Mouse (Mus musculus): ENCODE results near the gene Stat3.

The Stat3 gene

DNA sequence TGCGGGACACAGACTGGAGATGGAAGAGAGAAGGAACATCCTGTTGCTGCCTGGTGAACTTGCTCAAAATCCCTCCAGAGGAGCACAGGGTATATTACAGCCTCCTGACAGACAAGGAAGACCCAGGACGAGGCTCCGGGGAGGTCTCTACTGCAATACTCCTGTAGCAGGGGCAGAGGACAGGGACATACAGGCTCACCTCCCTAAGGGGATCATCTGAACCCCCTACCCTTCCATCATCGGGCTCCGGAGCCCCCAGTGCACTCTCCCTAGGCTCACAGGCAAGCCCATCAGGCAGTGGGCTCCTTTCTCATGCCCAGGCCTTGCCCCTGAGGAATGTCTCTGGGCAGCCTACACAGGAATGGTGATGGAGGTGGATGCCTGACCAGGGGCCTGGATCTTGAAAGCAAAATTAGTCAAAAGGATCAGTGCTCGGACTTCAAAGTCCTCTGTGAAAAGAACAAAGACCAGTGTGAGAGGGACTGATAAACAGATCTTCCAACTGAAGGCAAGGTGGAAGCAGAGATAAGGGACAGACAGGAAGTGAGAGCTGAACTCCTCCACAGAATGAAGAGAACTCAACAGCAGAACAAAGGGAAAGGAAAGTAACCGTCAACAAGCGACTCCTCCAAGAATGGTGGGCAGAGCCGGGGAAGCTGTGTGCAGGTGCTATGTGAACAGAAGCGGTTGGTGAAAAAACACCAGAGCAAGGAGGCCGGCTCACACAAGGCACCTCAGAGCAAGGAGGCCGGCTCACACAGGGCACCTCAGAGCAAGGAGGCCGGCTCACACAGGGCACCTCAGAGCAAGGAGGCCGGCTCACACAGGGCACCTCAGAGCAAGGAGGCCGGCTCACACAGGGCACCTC lies 47.9 kb downstream of the Stat3 start:
- no peak for DNase-seq (ENCODE audit: low read depth, low spot score)

DNA sequence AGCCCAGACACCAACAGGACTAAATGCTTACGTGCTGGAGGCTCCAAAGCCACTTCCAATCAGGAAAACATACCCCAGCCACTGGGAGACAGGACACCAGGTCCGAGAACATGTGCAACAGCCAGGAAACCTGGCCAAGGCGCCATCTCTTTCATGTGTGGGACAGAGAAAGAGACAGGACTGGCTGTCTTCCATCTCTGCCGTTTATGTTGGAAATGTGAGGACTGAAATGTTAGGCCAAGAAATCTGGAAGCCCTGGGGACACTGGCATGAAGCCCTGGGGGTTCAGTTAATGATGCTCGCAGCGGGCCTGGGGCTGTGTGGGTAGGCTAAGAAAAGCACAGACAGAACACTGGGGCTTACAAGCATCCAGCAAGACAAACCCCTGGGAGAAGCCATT lies 48.9 kb downstream of the Stat3 start:
- no peak for DNase-seq (ENCODE audit: low read depth, low spot score)

DNA sequence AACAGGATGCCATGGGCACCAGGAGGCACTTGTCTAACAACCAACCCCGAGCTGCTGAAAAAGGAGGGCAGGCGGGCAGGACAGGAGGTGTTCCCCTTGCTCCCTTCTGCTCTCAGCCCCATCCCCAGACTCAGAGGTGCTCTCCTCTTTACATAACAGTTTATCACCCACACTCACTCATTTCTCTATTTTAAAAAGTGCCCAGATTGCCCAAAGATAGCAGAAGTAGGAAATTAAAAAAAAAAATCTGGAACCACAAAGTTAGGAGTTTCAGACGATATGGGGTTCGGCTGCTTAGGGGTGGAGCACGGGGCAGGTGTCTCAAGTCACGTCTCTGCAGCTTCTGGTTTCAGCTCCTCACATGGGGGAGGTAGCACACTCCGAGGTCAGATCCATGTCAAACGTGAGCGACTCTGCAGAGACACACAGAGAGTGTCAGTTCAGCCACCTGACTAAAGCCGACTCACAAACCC lies 51.0 kb downstream of the Stat3 start:
- no peak for DNase-seq (ENCODE audit: low read depth, low spot score)

DNA sequence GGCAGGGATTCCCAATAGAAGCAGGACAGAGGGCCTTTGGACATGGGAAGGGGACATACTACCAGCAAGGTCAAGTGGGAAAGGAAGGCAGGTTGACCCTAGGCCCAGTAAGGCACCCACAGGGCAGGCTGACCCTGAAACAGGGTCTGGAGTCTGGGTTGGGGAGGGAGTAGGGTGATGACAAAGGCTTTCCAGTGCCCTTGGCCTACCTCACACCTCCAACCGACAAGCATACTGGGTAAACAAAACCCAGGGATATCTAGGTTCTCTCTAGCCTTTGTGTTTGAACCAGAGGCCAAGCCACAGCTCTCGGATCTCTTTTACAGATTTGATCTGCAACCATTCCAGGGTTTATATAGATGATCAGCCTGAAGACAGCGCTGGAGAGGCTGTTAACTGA lies 51.6 kb downstream of the Stat3 start:
- no peak for DNase-seq (ENCODE audit: low read depth, low spot score)

DNA sequence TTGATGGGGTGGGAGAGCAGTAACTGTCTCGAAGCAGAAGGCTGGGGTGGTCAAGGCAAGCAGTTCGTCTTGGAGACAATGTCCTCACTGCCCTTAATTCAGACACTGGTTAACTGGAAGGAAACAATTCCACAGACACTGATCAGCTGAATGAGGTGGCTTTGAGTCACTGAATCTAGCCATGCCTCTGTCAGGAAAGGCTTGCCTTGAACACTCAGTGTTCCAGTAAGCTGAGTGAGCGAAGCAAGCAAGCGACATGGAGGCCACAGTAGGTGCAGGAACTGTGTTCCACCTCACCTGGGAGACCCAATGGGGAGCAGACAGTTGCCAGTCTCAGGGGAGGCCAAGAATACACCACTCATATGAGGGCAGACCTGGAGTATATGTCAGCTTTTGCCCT lies 52.1 kb downstream of the Stat3 start:
- DNase-seq (ENCODE audit: low read depth, low spot score): no peak

DNA sequence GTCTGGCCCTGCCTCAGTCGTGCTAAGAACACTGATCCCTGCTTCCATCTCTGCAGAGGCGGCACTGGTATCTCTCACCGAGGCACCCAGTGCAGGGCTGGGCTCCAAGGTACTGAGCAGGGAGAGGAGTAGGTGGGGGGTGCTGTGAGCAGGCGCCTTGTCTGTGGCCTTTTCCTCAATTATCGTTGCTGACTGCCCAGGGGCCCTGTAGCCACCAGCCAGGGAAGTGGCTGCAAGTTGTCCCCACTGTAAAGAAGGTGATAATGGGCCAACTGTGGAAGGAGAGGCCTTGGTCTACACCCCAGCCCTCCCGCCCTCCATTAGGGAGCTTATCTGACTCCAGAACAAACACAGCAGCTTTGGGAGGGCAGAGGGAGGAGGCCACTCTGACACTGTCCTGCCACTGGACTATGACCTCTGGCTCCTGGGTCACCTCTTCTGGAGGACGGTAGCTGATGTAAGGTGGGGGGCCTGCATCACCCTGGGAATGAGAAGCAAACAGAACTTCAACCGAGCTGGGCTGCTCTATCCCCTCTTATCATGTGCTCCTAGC lies 53.1 kb downstream of the Stat3 start:
- DNase-seq (ENCODE audit: low read depth, low spot score): no peak

DNA sequence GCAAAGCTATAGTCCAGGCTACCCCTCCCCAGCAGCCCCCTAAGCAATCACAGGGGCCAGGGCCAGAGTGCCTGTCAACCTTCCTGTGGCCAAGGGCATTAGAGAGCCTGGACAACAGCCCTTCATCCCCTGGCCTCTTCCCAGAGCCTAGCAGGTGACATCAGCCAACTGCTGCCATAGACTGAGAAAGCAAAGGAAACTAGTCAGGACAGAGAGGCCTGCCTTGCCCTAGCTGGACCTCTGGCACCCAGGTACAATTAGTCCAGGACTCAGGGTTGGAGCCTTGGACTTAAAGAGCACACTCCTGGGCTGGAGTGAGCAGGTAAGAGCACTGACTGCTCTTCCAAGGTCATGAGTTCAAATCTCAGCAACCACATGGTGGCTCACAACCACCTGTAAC lies 53.9 kb downstream of the Stat3 start:
- DNase-seq (ENCODE audit: low read depth, low spot score): no peak

DNA sequence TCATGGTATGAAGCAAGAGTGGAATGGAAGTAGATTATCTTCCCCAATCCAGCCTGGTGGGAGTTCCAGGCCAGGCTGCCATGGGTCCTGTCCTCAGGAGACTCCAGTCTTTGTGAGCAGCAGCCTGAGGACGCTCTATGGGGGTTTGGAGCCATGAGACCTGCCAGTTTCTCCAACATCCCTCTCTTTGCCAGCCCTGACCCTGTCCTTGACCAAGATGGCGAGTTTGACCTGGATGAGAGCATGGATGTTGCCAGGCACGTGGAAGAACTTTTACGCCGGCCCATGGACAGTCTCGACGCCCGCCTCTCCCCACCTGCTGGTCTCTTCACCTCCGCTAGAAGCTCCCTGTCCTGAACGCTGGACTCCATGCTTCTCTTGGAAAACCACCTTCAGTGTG lies 55.7 kb downstream of the Stat3 start:
- no peak for DNase-seq (ENCODE audit: low read depth, low spot score)

DNA sequence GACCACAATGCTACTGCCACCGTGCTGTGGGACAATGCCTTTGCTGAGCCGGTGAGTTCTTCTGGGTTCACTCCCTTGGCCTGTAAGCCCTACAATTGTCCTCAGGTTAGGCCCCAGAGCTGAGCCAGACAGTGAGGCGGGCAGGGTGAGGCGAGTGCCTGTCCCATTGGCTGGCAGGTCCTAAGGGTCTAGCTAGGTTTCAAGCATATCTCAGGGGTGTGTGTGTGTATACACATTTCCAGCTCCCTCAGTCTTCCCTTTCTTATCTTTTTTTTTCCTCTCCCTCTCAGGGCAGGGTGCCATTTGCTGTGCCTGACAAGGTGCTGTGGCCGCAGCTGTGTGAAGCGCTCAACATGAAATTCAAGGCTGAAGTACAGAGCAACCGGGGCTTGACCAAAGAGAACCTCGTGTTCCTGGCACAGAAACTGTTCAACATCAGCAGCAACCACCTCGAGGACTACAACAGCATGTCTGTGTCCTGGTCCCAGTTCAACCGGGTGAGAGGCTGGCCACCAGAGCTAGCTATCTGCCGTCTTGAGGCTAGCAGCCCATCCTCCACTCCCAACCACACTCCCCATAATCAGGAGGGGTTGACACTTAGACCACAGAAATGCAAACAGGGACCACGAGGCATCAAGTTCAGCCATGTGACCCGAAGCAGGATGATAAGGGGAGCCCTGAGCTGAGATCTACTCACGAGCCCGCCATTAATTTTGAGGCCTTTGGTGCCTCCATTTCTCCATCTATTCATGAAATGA lies 59.8 kb downstream of the Stat3 start:
- no peak for DNase-seq (ENCODE audit: low read depth, low spot score)

DNA sequence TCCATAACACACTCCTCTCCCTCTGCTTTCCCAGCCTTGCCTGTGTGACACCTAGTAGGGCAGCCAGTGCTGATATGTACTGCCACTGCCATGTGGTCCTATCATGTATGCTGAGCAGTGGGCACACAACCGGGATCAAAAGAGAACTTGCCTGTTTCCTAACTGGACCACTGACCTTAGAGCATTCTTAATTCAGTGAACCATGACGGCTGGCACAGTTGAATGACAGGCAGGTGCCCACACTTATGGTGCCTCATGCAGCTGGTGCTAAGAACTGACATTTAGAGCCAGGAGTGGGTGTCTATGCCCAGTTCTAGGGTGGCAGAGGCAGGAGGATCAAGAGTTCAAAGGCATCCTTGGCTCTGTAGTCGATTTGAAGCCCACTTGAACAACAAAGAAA lies 63.6 kb downstream of the Stat3 start:
- DNase-seq (ENCODE audit: low read depth, low spot score): no peak

DNA sequence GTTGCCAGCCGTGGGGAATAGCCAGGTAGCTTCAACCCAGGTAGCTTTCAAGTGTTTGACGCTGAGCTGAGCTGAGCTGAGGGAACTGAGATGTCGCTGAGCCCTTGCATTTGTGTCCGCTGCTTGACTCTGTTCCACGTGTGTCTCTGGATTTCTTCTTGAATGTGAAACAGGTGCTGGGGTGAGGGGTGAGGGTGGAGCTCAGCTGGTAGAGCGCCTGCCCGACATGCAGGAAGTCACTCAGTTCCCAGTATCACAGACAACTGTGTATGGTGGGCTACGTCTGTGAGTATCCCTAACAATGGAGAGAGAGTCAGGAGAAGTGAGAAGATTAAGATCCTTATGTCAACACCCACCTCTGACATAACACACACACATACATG lies 68.4 kb downstream of the Stat3 start:
- no peak for DNase-seq (ENCODE audit: low read depth, low spot score)

DNA sequence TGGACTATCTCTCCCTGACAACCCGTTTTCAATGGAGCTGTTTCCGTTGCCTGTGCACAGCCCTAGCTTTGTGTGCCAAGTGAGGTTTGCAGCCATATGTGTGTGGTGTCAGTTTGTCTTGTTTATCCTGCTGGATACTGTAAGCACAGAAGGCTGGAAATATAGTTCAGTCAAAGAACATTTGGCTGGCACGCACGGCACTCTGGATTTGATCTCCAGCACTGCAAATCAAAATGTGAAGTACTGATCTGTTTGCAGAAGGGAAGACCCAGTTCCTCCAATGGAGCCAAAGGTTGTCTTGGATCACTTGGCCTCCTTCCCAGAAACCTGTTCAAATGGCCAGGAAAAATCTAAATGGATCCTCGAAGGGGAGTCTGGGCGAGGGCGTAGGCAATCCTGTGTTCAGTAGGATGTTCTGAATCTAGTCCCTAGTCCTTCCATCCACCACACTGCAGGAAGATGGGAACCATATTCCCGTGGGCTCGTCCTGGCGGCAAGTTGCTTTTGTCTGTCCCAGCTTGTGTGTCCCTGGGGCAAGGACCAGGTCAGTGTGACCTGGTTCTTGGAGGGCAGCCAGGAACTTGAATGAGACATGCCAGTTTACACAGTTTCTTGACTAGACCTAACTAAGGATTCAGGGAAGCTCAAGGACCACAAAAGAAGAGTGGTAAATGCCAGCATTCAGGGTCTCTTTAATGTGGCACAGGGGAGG lies 68.9 kb downstream of the Stat3 start:
- no peak for DNase-seq (ENCODE audit: low read depth, low spot score)

DNA sequence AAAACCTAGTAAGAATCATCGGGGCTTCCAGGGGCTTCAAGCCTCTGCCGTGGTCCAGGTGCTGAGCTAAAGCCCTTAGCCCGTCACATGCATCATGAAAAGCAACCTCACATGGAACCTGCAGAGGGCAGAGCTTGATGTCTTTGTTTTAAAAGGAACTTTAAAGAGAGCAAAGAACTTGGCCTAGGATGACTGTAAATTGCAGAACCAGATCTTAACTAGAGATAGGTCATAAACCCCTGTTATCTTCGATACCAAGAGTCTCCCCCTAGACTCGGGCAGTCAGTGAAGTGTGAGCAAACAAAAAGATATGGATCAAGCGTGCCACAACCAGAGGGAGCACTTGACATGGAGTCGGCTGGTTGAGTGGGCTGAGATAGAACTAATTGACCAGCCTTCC lies 73.7 kb downstream of the Stat3 start:
- DNase-seq (ENCODE audit: low read depth, low spot score): no peak

DNA sequence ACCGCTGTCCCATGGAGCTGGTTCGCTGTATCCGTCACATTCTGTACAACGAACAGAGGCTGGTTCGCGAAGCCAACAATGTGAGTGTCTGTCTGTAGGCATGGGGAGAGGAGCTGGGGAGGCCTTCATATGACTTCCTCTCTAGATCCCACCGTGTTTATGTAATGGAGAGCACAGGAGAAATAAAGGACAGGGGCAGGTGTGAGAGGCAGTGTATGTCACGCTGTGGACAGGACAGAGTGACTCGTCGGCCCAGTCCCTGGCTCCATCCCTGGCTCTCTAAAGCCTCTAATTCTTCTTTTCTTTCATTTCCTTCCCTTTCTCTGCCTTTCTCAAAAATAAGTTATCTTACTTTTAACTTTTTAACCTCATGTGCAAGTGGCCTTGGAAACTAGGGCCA lies 76.2 kb downstream of the Stat3 start:
- no peak for DNase-seq (ENCODE audit: low read depth, low spot score)

DNA sequence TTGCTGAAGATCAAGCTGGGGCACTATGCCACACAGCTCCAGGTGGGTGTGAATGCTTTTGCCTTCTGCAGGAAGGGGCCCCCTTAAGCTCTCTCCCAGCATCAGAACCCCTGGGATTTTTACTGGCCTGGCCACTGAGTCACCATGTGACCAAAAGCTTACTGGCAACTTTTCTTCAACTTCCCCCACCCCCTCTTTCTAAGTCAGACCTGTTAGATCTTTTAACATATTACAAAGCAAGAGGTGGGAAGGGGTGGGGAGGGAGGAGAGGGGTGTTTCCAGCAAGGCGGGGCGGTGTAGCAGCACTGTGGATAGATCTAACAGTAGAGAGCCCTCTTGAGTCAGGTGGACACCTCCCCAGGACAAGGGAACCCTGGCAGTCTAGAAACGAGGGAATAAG lies 77.5 kb downstream of the Stat3 start:
- DNase-seq (ENCODE audit: low read depth, low spot score): no peak

DNA sequence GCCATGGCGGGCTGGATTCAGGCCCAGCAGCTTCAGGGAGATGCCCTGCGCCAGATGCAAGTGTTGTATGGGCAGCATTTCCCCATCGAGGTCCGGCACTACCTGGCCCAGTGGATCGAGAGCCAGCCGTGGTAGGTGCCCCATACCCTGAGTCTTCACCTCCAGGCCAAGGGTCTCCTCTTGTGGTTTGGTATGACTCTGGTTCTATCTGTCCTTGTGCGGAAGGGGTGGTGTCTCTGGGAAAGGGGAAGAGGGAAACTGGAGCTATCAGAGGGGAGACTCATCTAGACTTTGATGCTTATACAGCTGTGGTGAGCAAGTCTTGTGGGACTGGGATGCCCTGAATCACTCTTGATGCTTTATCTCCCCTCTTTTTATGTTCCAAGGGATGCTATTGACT lies 78.0 kb downstream of the Stat3 start:
- DNase-seq (ENCODE audit: low read depth, low spot score): no peak

DNA sequence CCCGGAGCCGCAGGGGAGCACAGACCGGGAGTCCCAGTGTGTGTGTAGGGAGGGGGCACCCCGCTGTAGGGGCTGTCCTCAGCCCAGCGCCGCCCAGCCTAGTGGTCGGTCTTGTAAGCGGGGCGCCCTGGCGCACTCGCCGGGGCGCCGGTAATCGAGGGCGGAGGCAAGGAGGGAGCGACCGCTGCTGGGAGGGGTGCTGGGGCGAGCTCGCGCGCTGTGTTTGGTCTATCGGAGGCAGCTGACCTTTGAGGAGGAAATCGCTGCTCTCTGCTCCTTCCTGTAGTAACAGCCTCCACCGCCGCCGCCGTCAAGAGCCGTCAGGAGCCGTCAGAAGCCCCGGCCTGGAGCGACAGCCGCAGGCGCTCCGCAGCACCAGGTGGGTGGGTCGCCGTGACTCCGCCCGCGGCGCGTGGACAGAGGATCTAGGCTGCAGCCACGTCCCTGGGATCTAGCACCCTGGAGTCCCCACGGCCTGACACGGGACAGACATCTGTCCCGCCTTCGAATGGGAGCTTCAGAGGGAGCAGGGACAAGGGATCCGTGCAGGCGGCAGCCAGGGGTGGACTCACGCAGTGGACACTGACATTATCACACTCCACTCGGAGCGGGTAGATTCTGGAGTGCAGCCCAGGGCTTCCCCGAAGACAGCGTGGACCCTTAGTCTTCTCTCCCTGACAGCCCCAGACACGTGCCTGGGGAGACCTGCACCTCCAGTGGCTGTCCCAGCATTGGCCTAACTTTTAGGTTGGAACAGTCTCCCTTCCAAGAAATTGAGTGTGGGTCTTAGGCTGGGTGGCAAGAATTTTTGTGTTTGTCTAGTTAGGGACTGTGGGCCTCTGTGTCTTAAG lies 78.9 kb downstream of the Stat3 start:
- DNase-seq (ENCODE audit: low read depth, low spot score): peak; percentile 69

DNA sequence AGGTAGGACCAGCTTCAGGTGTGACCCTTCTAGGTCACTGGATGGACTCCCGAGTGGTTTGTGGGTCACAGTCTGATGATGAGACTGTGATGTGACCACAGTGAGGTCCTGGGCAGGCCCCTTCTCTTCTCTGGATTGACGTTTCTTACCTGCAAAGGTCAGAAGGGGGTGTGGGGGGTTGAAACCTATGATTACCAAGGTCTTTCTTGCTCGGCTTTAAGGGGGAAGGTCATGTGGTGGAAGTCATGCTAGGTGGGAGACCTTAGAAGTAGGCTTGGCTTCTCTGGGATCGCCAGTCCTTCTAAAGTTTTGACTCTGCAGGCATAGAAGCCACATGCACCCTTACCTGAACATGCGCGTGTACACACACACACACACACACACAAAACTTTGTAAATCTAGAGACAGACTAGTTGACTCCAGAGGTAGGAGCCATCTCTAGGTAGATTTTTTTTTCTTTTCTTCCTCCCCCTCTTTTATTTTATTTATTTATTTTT lies 79.7 kb downstream of the Stat3 start:
- no peak for DNase-seq (ENCODE audit: low read depth, low spot score)

DNA sequence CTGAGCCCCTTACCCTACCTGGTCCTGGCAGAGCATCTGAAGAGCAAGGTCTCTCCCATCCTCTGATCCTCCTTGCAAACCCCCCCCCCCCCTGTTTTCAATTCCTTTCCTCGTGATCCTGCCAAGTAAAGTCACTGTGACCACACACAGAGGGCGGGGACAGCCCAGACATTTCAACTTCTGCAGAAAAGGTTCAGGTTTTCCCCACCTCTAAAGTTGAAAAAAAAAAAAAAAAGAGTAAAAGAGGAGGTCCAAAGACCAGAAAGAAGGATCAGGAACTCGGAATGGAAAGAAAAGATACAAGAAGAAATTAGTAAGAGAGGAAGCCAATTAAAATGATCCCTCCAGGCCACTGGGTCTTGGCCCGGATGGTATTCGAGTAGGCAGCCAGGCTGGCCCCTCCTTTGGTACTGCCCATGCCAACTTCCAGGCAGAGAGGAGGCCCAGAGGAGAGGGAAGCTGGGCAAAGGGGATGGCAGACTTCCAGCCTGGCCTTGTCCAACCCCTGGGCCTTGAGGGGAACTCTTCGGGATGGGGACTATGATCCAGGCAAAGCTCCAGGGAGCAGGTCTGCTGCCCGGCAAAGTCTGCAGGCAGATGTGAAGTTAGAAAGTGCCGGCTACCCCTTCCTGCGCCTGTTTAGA lies 80.3 kb downstream of the Stat3 start, which contains the start of gene Stat5a:
Stat5a (plus strand) TSS at position 417 of the 644 bp plus-strand sequence.
- no peak for DNase-seq (ENCODE audit: low read depth, low spot score)

DNA sequence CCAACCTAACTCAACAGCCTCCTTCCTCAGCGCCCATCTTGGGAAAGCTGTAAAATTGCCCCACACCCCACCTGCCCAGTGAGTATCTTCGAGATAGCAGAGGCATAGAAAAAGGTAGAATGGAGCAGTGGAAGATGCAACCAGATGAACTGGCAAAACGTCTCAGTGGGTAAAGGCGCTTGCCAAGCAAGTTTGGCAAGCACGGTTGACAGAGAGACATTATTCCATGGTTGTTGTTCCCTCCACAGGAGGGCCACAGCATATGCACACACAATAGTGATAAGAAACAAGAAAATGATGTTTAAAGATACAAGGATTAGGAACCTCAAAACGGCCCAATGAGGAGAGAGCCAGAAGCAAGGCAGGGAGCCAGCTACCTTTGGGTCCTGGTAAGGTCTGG lies 81.4 kb downstream of the Stat3 start:
- no peak for DNase-seq (ENCODE audit: low read depth, low spot score)

Data from ES-CJ7 (cell line).